Mouse (Mus musculus) ES-E14 (cell line): ENCODE measurements around the gene Ncoa7.

Experiments
- CHD2 ChIP-seq: IDR thresholded peaks from 2 replicates; pipeline ENCODE4 v1.6.1; 2014; ENCODE audit warnings: mild to moderate bottlenecking, low read depth, low read length, inconsistent platforms
- HCFC1 ChIP-seq: IDR thresholded peaks from 2 replicates; pipeline ENCODE4 v1.6.1; 2012; ENCODE audit warnings: low read length, inconsistent platforms, borderline replicate concordance; ENCODE audit not compliant: insufficient read depth
- MAFK ChIP-seq: IDR thresholded peaks from 2 replicates; pipeline ENCODE4 v1.6.1; 2014; ENCODE audit warnings: mild to moderate bottlenecking, low read depth, low read length, inconsistent platforms; ENCODE audit not compliant: insufficient read depth
- ZC3H11A ChIP-seq: IDR thresholded peaks from 2 replicates; pipeline ENCODE4 v1.6.1; 2012; ENCODE audit warnings: low read depth, mild to moderate bottlenecking, inconsistent platforms, low read length, borderline replicate concordance
- ZNF384 ChIP-seq: IDR thresholded peaks from 2 replicates; pipeline ENCODE4 v1.6.1; 2012; ENCODE audit warnings: low read depth, low read length, inconsistent platforms

GRCm38 (mm10) chr10:30608109-30608508 lies 195.0 kb downstream of the Ncoa7 start:
- TF ChIP-seq ZC3H11A: no peak
- TF ChIP-seq HCFC1: no peak
- no peak for TF ChIP-seq CHD2
- no peak for TF ChIP-seq MAFK
- no peak for TF ChIP-seq ZNF384
